Mouse (Mus musculus) CH12.LX (cell line): ENCODE results near the gene Atp5h. TPM values are rescaled to one million over a fixed set of nuclear protein-coding genes. Genes with fewer than 3 reads are reported as not detected.

Experiments used
- DNase-seq: peaks from one replicate; pipeline ENCODE4 v3.0.0-alpha.2; 2013; ENCODE audit errors: extremely low read depth
- H3K27ac ChIP-seq: 2 replicates; pipeline ENCODE4 v1.5.1; 2012; ENCODE audit warnings: low read depth, mild to moderate bottlenecking, control low read depth, moderate library complexity; ENCODE audit not compliant: insufficient read depth
- H3K27me3 ChIP-seq: replicated peaks from 2 replicates; pipeline ENCODE3; 2012; ENCODE audit warnings: inconsistent platforms
- H3K36me3 ChIP-seq, 2 experiments: replicated peaks in 1 of 2; 2 replicates each; pipeline versions ENCODE3 to v1.6.1; 2012; ENCODE audit warnings: inconsistent platforms in 1 of 2, low read length in 1 of 2, mild to moderate bottlenecking in 1 of 2, mixed read lengths in 1 of 2, moderate library complexity in 1 of 2; ENCODE audit not compliant: control insufficient read depth in 1 of 2, insufficient read depth in 1 of 2
- H3K4me1 ChIP-seq, 2 experiments: 2 replicates each; pipeline ENCODE4 v1.6.1; 2012; ENCODE audit warnings: inconsistent platforms in 1 of 2, moderate library complexity in 1 of 2; ENCODE audit not compliant: insufficient read depth in 2 of 2, control insufficient read depth in 1 of 2
- H3K4me2 ChIP-seq: 2 replicates; pipeline ENCODE4 v1.6.1; 2012; ENCODE audit warnings: low read depth, mild to moderate bottlenecking, control low read depth; ENCODE audit not compliant: poor library complexity, insufficient read depth, severe bottlenecking
- H3K4me3 ChIP-seq, 3 experiments: fragments of 150-350 bp in 1 of 3; sonication (generic) in 1 of 3; replicated peaks in 1 of 3; 2 replicates each; pipeline versions ENCODE3 to v1.5.1; 2011 to 2012; ENCODE audit warnings: low read depth in 2 of 3, low read length in 2 of 3, mild to moderate bottlenecking in 2 of 3, moderate library complexity in 2 of 3, control low read depth in 1 of 3, improper control_type of control experiment in 1 of 3, inconsistent platforms in 1 of 3, mixed read lengths in 1 of 3; ENCODE audit not compliant: poor library complexity in 1 of 3
- H3K79me2 ChIP-seq: replicated peaks from 2 replicates; pipeline ENCODE4 v1.6.1; 2012; ENCODE audit warnings: mild to moderate bottlenecking, moderate library complexity; ENCODE audit not compliant: control insufficient read depth, poor library complexity, insufficient read depth, severe bottlenecking; ENCODE audit errors: extremely low read depth
- H3K9ac ChIP-seq: 2 replicates; pipeline ENCODE4 v1.6.1; 2012; ENCODE audit warnings: low read depth, mild to moderate bottlenecking, control low read depth, moderate library complexity; ENCODE audit not compliant: insufficient read depth
- H3K9me3 ChIP-seq: replicated peaks from 2 replicates; pipeline ENCODE3; 2012; ENCODE audit warnings: low read length, inconsistent platforms, mixed read lengths
- BHLHE40 ChIP-seq: IDR thresholded peaks from 2 replicates; pipeline ENCODE4 v1.6.1; 2011; ENCODE audit warnings: mild to moderate bottlenecking, low read depth, low read length, improper control_type of control experiment
- CTCF ChIP-seq, 2 experiments: IDR thresholded peaks in 1 of 2; conservative IDR thresholded peaks in 1 of 2; 2 replicates each; pipeline ENCODE4 v1.5.1; 2011 to 2012; ENCODE audit warnings: low read depth in 2 of 2, low read length in 2 of 2, improper control_type of control experiment in 1 of 2, inconsistent platforms in 1 of 2, mild to moderate bottlenecking in 1 of 2, moderate library complexity in 1 of 2
- E2F4 ChIP-seq: IDR thresholded peaks from 2 replicates; pipeline ENCODE4 v1.6.1; 2011; ENCODE audit warnings: low read depth, low read length, improper control_type of control experiment; ENCODE audit not compliant: insufficient replicate concordance
- ETS1 ChIP-seq: conservative IDR thresholded peaks from 2 replicates; pipeline ENCODE4 v1.6.1; 2012; ENCODE audit warnings: low read depth, mild to moderate bottlenecking, inconsistent platforms, low read length, improper control_type of control experiment, moderate library complexity
- JUN ChIP-seq: IDR thresholded peaks from 2 replicates; pipeline ENCODE4 v1.6.1; 2011; ENCODE audit warnings: low read depth, mild to moderate bottlenecking, low read length, improper control_type of control experiment, moderate library complexity; ENCODE audit not compliant: insufficient read depth
- JUND ChIP-seq: conservative IDR thresholded peaks from 2 replicates; pipeline ENCODE4 v1.6.1; 2011; ENCODE audit warnings: low read depth, low read length, improper control_type of control experiment
- MAFK ChIP-seq: IDR thresholded peaks from 2 replicates; pipeline ENCODE4 v1.6.1; 2011; ENCODE audit warnings: low read length, improper control_type of control experiment; ENCODE audit not compliant: insufficient replicate concordance
- MAX ChIP-seq: IDR thresholded peaks from 2 replicates; pipeline ENCODE4 v1.6.1; 2011; ENCODE audit warnings: low read length, improper control_type of control experiment
- MEF2A ChIP-seq: IDR thresholded peaks from 2 replicates; pipeline ENCODE4 v1.6.1; 2014; ENCODE audit warnings: low read depth, mild to moderate bottlenecking, inconsistent platforms, low read length, improper control_type of control experiment, borderline replicate concordance
- MYC ChIP-seq: IDR thresholded peaks from 2 replicates; pipeline ENCODE4 v1.6.1; 2011; ENCODE audit warnings: low read depth, mild to moderate bottlenecking, improper control_type of control experiment, low read length
- RCOR1 ChIP-seq: conservative IDR thresholded peaks from 2 replicates; pipeline ENCODE4 v1.6.1; 2012; ENCODE audit warnings: low read depth, mild to moderate bottlenecking, inconsistent platforms, low read length, improper control_type of control experiment
- SMC3 ChIP-seq: IDR thresholded peaks from 2 replicates; pipeline ENCODE4 v1.6.1; 2011; ENCODE audit warnings: low read depth, low read length, improper control_type of control experiment
- ZNF384 ChIP-seq: IDR thresholded peaks from 2 replicates; pipeline ENCODE4 v1.6.1; 2012; ENCODE audit warnings: low read depth, low read length, improper control_type of control experiment, inconsistent platforms
- dilution Hi-C: fragments of 300-500 bp; cut with MboI; formaldehyde crosslinking; loops from 2 replicates; pipeline ENCODE4 v1.14.3; 2020; ENCODE audit warnings: low sequenced_read_pairs; ENCODE audit not compliant: extremely low pct_unique_long_range_greater_than_20kb, extremely low pct_ligation_motif_present
- in situ Hi-C: fragments of 300-500 bp; cut with MboI; formaldehyde crosslinking; loops from 3 replicates; pipeline ENCODE4 v1.14.3; 2019; ENCODE audit warnings: low sequenced_read_pairs, low pct_ligation_motif_present, low pct_unique_long_range_greater_than_20kb, mixed read lengths
- polyA plus RNA-seq: library from polyadenylated mRNA; unstranded; fragments of >175 nt; gene quantifications from 2 replicates; pipeline ENCODE4 v1.2.1, GENCODE M21; 2012; ENCODE audit warnings: low read depth; ENCODE audit not compliant: insufficient read length
- total RNA-seq, 2 experiments: library from RNA; depleted of rRNA; stranded (reverse); fragments of 300-350 nt in 1 of 2; fragments of >200 nt in 1 of 2; gene quantifications; 2 replicates each; pipeline ENCODE4 v1.2.3; 2012 to 2014

Gene Atp5h
- total and polyA plus RNA-seq, 3 experiments = 500 to 711 (median 671) TPM

- no peaks in the 10 kb centered on the region for H3K79me2 ChIP-seq
- TF ChIP-seq JUND (no peak), MEF2A (no peak), MAFK (peak; percentile 78; the same call in 1 of the 2 replicates)
- TF ChIP-seq, all 38 proteins: peak for 1
- no peaks in the 10 kb centered on the region for H3K4me1 ChIP-seq
- in situ Hi-C loops (no loop called here), dilution Hi-C loops (no loop called here)
- no peak overlapping the region for H3K9ac ChIP-seq
- no peak overlapping the region for H3K4me3 ChIP-seq
- H3K4me2 ChIP-seq = no peak overlapping the region
- no peak for DNase-seq
- peaks cover 3% of the 10 kb centered on the region for H3K27me3 ChIP-seq
- no peak overlapping the region for H3K27ac ChIP-seq
- H3K9me3 ChIP-seq = peaks cover 9% of the 10 kb centered on the region
- peaks cover 0 to 7% of the 10 kb centered on the region in 2 experiments for H3K36me3 ChIP-seq
Measured at GRCm38 (mm10) chr11:115437571-115438122, 17.9 kb upstream of the Atp5h start.

GRCm38 (mm10) chr11:115435596-115436337, 16.0 kb upstream of the Atp5h start:
- peaks cover 15 to 26% of the 10 kb centered on the region in 2 experiments for H3K36me3 ChIP-seq

DNA sequence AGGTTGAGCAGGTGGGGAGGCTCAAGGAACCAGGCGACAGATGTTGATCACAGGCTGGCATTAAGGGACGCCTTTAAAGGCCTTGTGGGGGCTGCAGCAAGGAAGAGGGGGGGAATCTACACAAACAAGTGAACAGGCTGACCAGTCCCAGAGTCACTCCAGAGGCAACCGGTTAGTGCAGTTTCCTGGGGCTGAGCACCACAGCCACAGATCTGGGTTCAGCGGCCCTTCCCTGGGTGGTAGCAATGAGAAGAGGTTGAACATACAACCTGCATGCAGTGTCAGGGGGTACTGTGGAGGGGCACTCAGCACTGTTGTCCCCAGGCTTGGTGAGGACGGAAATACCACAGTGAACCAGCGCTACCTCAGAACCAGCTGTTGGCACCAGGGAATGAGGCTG, 13.6 kb upstream of the Atp5h start:
- Histone ChIP-seq H3K4me2 (no peak overlapping the region), H3K4me3 (no peak overlapping the region), H3K27me3 (no peaks in the 10 kb centered on the region), H3K9ac (no peak overlapping the region), H3K36me3 (peaks cover 36 to 50% of the 10 kb centered on the region in 2 experiments), H3K27ac (no peak overlapping the region), H3K9me3 (no peaks in the 10 kb centered on the region), H3K4me1 (no peaks in the 10 kb centered on the region), H3K79me2 (no peaks in the 10 kb centered on the region)
- no peak for DNase-seq
- dilution Hi-C loops = no loop called here
- TF ChIP-seq SMC3 = no peak
- TF ChIP-seq ETS1 = no peak
- TF ChIP-seq RCOR1 = no peak
- in situ Hi-C loops = no loop called here

More at GRCm38 (mm10) chr11:115435596-115436337, 16.0 kb upstream of the Atp5h start:
- Histone ChIP-seq H3K4me3 (no peak overlapping the region), H3K4me1 (no peaks in the 10 kb centered on the region), H3K27me3 (no peaks in the 10 kb centered on the region), H3K27ac (no peak overlapping the region), H3K79me2 (no peaks in the 10 kb centered on the region), H3K9ac (no peak overlapping the region), H3K4me2 (no peak overlapping the region), H3K9me3 (peaks cover 9% of the 10 kb centered on the region)
- TF ChIP-seq MEF2A = no peak
- no peak for TF ChIP-seq ZNF384
- TF ChIP-seq JUN = no peak
- TF ChIP-seq MAX = no peak
- TF ChIP-seq MAFK = no peak
- no peak for TF ChIP-seq MYC
- TF ChIP-seq E2F4 = no peak
- no peak for TF ChIP-seq CTCF (conservative IDR thresholded peaks at IDR 0.05 in 1 of 2, IDR thresholded peaks at IDR 0.05 in 1 of 2; ENCODE audit: low read depth in 2 of 2, low read length in 2 of 2)
- TF ChIP-seq BHLHE40 = no peak
- DNase-seq = no peak
- in situ Hi-C loops (no loop called here), dilution Hi-C loops (no loop called here)
